Mouse (Mus musculus) MN1 (cell line): ENCODE results near the gene Rgl3.

Source experiments
- DNase-seq: peaks from one replicate; pipeline ENCODE4 v3.0.0-alpha.2; 2016; ENCODE audit warnings: low spot score

Gene Rgl3

DNA sequence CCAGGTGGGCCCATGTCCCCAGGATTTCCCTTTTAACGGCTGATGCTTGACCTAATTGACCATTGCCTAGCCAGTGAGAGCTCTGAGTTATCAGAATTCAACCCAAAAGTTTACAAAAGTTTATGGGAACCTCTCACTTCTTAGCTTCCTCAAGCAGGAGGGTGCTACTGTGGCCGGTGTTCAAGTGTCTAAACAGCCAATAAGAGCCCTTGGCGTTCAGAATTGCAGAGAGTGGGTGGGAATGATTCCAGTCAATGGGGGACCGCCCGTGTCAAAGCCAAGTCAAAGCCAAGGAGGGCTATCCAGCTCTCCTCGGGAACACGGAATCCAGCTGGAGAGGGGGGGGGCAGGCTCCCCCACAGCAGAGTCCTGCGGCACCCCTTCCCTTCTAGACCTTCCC, 41.1 kb downstream of the Rgl3 start:
- no peak for DNase-seq

DNA sequence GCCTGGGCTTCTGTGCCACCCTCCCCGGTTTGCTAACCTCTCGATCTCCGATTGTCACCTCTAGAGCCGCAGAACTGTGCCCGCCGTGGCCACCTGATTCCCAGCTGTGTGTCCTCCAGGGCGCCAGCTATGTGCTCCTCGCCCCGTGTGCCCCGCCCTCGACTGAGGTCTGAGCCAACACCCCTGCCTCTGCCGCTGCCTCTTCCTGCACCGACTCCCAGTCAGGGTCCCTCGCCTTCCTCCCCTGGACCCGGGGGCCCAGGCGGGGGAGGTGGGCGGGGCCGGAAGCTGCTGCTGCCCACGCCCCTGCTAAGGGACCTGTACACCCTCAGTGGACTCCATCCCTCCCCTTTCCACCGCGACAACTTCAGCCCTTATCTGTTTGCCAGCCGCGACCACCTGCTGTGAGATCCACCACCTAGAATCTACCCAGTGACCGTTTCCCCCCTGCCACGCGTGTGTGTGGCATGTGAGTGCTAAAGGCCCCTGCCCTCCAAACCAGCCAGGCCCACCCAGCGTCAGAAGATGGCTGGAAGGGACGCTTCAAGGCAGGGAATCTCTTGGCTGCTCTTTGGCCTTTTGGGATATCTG, 41.6 kb downstream of the Rgl3 start:
- no peak for DNase-seq

DNA sequence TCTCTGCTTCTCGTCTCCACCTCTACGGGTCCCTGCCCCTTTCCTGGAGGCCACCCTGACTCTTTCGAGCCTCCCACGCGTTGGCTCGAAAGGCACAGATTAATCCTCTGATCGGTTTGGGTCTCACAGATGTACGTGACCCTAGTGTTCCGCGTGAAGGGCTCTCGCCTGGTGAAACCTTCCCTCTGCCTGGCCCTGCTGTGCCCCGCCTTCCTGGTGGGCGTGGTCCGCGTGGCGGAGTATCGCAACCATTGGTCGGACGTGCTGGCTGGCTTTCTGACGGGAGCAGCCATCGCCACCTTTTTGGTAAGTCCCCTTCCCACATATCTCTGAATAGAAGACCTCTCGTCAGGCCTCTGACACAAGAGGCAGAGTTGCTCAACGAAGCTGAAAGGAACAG, 45.0 kb downstream of the Rgl3 start:
- no peak for DNase-seq

DNA sequence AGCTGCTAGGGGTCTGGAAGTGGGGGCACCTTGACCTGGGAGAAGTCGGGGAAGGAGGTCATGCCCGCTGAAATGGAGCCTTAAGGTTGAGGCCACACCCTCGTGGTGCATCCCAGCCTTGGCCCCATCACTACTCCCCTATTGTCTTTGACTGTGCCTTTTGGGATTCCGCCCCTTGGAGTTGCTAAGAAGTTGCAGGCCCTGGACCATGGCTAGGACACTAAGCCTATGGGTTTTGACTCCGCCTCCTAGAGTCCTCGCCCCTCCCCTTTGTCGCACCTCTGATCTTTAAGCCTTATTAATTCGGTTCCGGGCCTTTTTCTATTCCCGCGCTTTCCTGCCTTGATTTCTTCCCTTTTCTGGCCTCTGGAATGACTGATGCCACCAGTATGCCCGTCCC, 45.6 kb downstream of the Rgl3 start:
- DNase-seq, result no peak

DNA sequence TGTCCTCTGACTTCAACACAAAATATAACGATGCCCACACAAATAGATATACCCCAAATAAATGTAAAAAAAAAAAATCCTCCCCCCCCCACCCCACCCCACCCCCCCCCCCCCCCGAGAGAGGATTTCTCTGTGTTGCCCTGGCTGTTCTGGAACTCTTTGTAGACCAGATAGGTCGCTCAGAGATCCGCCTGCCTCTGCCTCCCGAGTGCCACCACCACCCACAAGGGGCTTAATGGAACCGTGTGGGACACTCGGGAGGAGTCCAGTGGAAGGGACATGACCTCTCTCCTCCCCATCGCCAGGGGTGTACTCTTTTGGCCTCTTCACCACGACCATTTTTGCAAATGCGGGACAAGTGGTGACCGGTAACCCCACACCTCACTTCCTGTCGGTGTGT, 46.2 kb downstream of the Rgl3 start:
- DNase-seq, result no peak

DNA sequence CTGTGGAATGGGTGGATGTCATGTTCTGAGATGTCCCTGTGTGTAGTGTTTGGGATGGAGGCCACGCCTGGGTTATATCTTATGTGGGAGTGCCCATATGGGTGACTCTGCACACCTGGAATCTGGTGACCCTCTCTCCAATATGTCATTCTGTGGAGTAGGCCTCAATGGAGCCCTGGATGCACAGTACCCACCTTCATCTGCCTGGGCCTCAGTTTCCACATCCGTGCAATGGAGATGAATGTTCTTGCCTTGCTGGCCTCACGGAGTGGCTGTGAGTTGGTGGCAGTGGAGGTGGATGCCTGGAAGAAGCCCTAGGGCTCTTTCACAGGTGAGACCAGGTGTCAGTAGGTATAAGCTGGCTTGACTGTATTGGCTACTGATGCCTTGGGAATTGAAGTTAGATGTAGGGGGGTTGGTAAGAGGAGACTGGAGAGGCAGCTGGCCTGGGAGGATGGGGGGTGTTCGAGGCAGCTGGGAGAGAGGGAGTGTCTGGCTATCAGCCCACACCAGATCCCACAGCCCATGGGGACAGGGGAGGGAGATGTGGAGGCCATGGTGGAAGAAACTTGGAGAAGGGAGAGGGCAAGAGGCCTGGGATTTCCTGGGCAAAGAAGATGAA, 50.9 kb downstream of the Rgl3 start:
- no peak for DNase-seq

DNA sequence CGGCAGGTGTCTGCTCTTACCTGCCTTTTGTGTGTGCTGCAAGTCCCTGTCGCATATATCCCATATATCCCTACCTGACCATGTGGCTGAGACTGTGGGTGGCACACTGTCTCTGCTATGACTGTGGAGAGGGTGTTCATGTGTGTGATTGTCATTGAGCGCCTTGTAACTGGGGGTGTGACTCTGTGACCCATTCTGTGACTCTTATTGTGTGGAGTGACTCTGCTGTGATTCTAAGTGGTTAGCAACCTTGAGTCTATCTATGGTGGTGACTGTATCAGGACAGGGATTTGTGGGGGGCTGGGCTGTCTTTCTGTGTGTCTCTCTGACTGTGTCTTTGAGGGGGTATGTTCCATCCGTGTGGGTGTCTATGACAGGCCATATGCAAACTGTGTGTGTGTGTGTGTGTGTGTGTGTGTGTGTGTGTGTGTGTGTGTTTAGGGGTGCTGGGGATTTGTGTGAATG, 51.5 kb downstream of the Rgl3 start:
- no peak for DNase-seq

DNA sequence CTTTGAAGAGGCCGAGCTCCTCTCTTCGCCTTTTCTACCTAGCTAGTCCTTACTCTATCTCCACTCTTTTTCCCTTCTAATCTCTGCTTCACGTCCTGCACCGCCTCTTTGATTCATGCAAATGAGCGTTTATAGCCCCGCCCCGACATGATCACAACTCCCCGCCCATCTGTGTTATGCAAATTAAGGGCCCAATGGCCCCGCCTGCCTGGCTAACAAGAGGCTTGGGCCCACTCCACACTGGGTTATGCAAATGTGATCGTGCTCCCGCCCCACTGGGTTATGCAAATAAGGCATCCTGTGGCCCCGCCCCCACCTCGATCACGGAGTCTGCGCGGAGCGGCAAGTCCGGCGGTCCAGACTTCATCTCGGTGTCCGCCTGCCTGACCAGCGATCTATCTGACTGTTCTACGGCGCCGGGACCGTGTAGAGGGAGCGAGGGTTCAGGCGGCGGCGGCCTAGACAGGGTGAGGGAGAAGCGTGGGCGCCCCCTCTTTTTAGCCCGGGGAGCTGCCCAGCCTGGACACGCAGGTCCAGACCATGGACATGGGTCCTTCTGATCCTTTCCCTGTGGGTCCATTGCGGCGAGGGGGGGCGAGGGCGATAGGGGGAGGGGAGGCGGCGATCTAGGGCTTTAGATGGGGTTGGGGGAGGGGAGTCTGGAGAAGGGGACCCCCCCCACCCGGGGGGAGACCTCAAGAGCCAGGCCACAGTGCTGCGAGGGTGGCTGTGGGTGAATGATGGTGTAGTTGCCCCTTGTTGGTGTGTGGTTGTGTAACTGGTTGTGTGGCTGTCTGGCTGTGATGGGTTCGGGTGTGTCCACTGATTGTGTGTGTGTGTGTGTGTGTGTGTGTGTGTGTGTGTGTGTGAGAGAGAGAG, 52.3 kb downstream of the Rgl3 start, which contains the start of gene Plppr2:
TSS of gene Plppr2 (plus strand) at position 342 of the 879 bp plus-strand sequence.
- DNase-seq, result peak; percentile 92

DNA sequence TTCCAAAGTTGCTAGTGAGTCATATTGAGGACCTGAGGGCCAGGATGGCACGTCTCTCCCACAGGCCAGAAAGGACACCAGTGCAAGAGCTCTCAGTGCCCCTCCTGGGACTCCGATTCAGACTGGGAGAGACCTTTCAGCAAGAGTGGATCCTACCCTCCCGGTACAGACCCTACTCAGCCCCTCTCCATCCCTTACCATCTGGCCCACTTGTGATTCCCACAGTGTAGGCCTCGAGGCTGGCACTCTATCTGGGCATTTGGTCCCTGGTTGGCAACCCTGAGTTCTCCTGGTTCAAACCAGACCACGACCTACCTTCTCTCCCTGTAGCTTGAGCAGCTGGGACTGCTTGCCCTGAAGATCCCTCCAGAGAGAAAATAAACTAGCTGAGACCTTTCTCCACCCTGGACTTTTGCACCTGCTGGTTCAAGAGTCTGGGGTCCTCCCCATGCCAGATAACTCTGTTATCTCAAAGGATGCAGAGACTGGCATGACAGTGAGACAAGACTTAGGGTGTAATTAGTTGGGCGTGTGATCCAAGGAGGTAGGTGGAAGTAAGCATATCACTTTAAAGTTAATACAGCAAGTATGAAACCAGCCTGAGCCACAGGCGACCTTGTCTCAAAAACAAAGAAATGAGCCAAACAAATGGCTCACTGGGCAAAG, 53.6 kb downstream of the Rgl3 start:
- no peak for DNase-seq

DNA sequence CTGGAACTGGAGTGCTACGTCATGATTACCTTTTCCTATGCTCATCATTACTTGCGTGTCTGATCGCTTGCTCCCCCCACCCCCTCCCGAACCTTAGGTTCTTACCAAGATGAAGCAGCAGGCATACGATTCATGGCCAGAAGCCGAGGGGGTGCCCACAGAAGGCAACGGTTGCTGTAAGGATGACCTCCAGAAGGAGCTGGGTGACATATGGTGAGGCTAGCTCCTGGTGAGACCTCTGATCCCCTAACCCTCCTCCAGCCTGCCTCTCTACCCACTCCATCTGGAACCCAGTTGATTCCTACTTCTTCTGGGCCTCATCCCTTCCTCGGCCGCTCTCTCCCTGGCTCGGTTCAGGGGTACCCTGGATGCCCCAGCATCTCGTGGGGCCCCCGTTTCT, 55.2 kb downstream of the Rgl3 start:
- no peak for DNase-seq

DNA sequence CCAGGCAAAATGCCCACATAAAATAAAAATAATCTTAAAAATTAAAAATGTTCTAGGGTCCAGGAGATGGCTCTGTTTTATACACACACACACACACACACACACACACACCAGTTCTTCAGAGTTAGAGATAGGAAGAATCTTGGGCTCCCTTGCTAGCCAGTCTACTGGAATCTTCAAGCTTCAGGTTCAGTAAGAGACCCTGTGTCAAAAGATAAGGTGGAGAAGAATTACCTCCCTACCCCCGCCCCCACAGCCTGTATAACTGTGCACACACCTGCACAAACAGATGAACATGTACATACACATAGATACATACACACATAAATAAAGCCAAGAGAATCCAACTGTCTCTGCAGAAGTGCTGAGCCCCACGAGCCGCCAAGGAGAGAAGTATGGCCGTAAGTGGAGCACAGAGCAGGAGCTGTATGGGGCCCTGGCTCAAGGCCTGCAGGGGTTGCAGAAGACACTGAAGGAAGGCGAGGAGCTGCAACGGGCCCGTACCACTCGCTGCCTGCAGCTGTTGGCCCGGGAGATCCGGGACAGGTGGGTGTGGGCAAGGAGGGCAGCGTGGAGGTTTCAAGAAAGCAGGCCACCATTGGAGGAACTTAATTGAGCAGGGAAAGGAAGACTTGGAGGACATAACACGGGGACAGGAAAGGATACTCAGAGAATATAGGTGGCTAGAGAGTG, 56.7 kb downstream of the Rgl3 start:
- DNase-seq, result no peak

DNA sequence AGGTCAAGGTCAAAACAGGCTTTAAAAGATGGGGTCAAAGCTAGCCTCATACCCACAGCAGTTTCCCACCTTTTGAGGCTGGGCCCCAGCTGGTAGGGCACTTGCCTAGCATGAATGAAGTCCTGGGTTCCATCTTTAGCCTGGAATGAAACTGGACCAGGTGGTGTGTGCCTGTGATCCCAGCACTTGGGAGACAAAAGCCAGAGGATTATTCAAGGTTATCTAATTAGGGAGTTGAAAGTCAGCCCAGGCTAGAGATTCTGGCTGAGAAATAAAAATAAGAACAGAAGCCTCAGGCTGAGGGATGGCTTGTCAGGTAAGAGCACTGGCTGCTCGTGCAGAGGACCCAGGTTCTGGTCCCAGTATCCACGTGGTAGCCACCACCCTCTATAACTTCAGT, 57.2 kb downstream of the Rgl3 start:
- DNase-seq, result no peak

DNA sequence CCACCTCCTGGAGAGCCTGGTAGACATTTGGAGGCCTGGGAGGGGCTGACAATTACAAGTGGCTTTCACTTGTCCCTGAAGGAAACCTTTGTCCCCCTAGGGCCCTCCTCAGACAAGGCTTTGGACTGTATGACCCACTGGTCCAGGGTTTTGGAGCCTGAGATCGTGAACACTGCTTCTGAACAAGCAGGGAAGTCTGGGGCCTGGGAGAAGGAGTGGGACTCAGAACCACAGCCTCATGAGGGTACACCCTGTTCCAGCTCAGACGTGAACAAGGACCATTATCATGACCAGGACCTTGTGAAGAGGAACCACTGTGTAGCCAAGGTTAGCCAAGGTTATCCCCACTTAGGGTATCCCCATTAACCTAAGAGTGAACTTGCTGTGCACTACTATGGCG, 60.0 kb downstream of the Rgl3 start:
- no peak for DNase-seq

DNA sequence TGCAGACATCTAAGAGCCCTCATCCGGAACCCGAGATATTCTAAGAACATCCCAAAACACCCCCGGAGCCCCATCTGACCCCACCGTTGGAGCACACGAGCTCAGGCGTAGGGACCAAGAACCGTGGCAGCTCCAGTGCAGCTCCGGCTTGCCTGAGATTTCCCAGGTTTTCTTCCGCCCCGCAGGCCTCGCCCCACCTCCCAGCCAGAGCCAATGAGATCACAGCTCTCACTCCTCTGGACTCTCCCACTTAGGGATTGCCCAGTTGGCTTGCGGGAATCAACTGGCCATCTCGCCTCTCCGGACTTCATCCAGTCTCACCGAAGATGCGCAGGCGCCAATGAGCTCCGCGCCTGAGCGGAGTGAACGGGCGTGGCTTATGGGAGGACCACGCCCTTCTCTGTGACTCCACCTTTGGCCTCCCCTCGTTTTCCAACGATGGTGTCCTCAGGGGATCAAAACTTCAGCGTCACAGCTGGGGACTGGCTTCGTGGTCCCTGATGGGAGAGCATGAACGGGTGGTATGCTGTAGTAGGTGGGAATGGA, 62.0 kb downstream of the Rgl3 start, which contains the start of the genes Ccdc159 and Tmem205:
TSS of gene Ccdc159 (plus strand) at position 264 of the 546 bp plus-strand sequence.
TSS of gene Tmem205 (minus strand) at position 349 of the 546 bp plus-strand sequence.
- peak; percentile 91 for DNase-seq

DNA sequence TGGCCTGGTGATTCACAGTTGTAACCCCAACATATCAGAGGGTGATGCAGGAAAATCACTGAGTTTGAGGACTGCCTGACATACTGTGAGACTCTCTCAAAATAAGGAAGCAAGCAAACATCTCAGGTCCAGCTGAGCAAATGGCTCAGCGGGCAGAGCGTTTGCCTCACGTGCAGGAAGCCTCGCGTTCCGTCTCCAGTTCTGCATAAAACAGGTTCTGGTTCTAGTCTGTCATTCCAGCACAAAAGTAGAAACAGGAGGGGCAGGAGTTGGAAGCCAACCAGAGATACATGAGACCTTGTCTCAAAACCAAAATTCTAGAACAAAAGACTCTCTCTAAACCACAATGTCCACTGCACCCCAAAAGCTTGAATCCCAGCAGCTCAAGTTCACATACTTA, 62.5 kb downstream of the Rgl3 start:
- DNase-seq, result no peak

DNA sequence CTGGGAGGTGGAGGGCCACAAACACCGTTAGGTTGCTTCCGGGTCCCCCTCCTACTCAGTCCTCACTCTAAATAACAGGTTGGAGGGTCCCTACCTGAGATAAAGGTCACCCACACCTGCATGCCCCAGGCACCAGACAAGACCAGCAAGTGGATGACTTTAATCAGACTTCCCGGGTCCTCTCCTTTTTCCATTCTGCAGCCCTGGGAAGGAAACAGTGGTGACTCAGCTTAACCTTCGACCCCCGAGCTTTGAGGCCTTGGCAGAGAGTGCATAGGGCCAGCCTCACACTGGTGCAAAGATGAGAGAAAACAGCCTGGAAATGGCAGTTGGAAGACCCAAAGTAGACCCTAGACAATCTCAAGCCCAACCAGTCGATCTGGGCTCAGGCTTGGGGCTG, 63.1 kb downstream of the Rgl3 start:
- DNase-seq, result peak; percentile 17

DNA sequence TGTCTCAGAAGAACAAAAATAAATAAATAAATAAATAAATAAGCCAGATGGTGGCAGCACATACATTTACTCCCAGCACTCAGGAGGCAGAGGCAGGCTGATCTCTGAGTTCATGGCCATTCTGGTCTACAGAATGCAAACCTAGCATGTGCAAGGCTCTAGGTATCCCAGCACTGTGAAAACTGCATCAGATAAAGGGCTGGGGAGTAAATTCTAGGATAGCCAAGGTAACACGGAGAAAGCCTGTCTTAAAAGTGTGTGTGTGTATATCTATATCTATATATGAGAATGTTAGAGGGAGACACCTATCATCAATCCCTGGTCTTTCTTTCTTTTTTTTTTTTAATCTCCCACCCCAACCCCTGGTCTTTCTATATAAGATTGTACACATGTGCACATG, 63.7 kb downstream of the Rgl3 start:
- no peak for DNase-seq

DNA sequence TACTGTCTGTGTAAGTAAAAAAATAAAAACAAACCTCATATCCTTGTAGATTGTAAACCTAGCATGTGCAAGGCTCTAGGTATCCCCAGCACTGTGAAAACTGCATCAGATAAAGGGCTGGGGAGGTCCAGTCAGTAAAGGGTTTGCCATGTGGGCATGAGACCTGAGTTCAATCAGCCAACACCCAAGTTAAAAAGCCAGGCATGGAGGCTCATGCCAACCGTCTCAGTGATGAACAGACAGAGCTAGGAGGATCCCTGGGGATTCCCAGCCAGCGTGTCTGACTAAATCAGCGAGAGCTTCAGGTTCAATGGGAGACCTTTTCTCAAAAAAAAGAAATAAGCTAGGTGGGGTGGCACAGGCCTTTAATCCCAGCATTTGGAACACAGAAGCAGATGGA, 64.2 kb downstream of the Rgl3 start:
- peak; percentile 17 for DNase-seq

DNA sequence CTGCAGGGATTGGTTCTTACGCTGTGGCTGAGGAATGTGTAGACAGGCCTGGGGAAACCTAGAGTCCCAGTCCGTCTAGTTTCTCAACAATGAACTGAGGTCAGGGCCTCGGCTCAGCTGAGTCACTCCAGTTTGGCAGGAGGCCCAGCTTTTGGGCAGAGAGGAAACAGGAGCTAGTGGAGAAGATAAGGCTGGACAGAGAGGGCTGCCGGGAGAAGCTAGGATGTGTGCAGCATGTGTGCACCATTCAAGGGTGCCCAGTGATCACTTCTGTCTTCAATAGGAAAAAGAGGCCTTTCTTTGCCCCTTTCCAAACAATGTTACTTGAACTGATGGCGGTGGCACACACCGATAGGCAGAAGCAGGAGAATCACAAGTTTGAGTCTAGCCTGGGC, 65.2 kb downstream of the Rgl3 start:
- peak; percentile 86 for DNase-seq

DNA sequence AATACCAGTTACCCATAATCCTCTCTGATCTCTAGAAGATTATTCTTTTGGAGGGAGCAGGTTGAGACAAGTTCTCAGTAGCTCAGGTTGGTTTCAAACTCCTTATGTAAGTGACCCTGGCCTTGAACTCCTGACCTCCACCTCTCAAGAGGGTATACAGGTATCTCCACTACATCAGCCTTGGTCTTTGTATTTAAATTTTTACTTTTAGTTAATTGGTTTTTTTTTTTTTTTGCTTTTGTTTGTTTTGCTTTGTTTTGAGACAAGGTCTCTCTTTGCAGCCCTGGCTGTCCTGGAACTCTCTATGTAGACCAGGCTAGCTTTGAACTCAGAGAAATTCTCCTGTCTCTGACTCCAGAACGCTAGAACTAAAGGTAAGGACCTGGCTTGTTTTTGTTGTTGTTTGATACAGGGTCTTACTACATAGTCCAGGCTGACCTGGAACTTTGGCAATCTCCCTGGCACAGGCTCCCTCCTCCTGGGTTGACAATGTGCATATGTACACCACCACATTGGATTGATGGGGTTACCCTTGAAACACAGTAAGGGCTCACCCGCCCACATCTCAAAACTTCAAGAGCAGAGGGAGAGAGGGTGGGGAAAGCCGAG, 65.7 kb downstream of the Rgl3 start:
- no peak for DNase-seq

DNA sequence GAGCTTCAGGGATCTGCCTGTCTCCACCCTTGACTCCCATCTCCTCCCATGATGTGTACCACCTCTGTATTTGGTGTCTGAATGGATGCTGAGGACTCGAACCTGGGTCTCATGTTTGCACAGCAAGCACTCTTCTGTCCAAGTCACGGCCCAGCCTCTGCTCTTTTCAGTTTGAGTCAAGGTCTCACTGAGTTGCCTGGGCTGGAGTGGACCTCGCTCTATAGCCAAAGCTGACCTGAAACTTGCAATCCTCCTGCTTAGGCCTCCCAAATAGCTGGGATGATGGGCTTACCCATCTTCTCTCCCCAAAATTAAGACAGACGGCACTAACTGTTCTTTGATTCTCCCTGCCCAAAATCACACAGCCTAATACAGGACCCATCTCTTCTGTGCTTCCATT, 66.2 kb downstream of the Rgl3 start:
- DNase-seq, result no peak
